Mouse (Mus musculus) erythroblast, embryonic 14.5 days (primary cell): ENCODE results near the gene 2810004N23Rik.

Source experiments
- GATA1 ChIP-seq: IDR thresholded peaks from 2 replicates; pipeline ENCODE4 v1.6.1; 2012; ENCODE audit warnings: low read length, inconsistent platforms, mixed read lengths
- TAL1 ChIP-seq: IDR thresholded peaks from 3 replicates; pipeline ENCODE4 v1.6.1; 2012; ENCODE audit warnings: low read length, inconsistent platforms, mixed read lengths

DNA sequence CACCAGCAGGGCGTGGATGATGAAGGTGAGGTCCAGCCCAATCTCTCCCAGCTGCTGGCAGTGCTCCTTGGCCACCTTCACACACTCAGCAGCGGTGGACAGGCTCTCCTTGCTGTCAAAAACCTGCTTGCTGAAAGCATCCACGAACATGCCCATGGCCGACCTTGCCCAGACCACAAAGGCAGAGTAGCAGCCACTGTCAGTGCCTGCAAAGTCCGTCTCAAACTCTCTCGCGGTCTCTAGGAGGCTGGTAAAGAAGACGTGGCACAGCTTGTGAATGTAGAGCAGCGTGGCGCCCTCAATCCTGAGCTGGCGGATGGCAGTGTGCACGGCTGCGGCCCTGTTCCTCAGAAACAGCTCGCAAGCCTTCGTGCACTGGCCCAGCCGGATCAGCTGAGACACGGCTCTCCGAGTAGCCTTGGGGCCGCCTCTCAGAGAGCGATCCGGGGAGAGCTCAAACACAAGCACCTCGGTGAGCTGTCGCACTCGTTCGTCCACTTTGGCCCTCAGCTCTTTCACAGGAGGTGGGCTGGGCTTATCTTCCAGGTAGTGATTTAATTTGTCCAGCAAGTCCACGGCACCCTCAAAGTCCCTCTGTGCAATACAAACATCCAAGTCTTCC lies 33.2 kb upstream of the 2810004N23Rik start:
- TF ChIP-seq GATA1: no peak
- no peak for TF ChIP-seq TAL1
